Comparison of ENCODE assay signal across 18 mouse cellular contexts in the genomic region with DNA sequence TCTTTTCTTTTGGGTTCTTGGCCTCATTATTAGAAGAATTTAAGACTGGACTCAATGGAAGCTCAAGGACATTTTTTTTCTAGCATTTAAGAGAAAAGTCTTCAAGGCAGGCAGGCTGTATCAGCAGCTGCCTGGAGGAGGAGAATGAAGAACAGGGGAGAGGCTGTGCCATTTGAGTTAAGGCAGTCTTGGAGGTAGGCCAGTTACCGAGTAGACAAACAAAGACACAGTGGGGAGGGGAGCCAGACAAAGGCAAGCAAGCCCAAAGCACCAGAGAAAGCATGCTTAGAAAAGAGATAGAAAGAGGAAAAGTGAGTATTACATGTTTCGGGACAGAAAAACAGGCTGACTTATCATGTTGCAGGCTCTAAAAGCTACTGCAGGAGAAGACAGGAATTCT.
DNase-seq lines count a peak whose midpoint lies in the region; ATAC-seq and TF ChIP-seq lines count a peak whose summit lies in the region.
"Had no signal": no experiment of that assay in that cellular context is flagged by ENCODE, and none has a peak within 500 bp of the region (broad histone marks: within the 10 kb centered on the region; RNA-seq: fewer than 3 reads in every experiment).

No protein-coding gene starts in this region.

- H3K9me3 ChIP-seq in forebrain, embryonic 11.5 days (ENCODE audit: control insufficient read depth, low read length), result no peaks in the 10 kb centered on the region
- H3K9me3 ChIP-seq in forebrain, embryonic 12.5 days, result no peaks in the 10 kb centered on the region
- H3K9me3 ChIP-seq in forebrain, postnatal 0 days (ENCODE audit: low read length), result no peaks in the 10 kb centered on the region
- H3K9me3 ChIP-seq in stomach, postnatal 0 days (ENCODE audit: control insufficient read depth, low read length), result no peaks in the 10 kb centered on the region
- H3K9me3 ChIP-seq: embryonic facial prominence, embryonic 15.5 days had no signal

- TF ChIP-seq CTCF in layer of hippocampus, adult 2 months (conservative IDR thresholded peaks at IDR 0.05), result no peak
- no peak for TF ChIP-seq CTCF in forebrain, postnatal 0 days (IDR thresholded peaks at IDR 0.05; ENCODE audit: low read depth)
- TF ChIP-seq CTCF in stomach, postnatal 0 days (IDR thresholded peaks at IDR 0.05; ENCODE audit: low read depth), result no peak

- H3K4me3 ChIP-seq in forebrain, embryonic 11.5 days (ENCODE audit: low read depth, low read length), result no peak overlapping the region
- H3K4me3 ChIP-seq in forebrain, embryonic 12.5 days (replicated peaks), result no peak overlapping the region
- no peak overlapping the region for H3K4me3 ChIP-seq in layer of hippocampus, adult 2 months
- H3K4me3 ChIP-seq in forebrain, postnatal 0 days (ENCODE audit: low read depth, low read length), result no peak overlapping the region
- no peak overlapping the region for H3K4me3 ChIP-seq in stomach, postnatal 0 days (ENCODE audit: low read depth, low read length)
- H3K4me3 ChIP-seq: embryonic facial prominence, embryonic 15.5 days had no signal

- TF ChIP-seq EP300 in stomach, postnatal 0 days (optimal IDR thresholded peaks at IDR 0.05), result no peak

- H3K9ac ChIP-seq in forebrain, embryonic 11.5 days (ENCODE audit: low read length), result no peak overlapping the region
- H3K9ac ChIP-seq in forebrain, embryonic 12.5 days, result no peak overlapping the region
- H3K9ac ChIP-seq in forebrain, postnatal 0 days, result no peak overlapping the region
- H3K9ac ChIP-seq in stomach, postnatal 0 days (ENCODE audit: low read length), result no peak overlapping the region
- H3K9ac ChIP-seq: embryonic facial prominence, embryonic 15.5 days; liver, postnatal 0 days had no signal

- 0 out of 2 replicates have a peak, but pooled peaks have one; percentile 42 for ATAC-seq in forebrain, embryonic 11.5 days (replicated peaks; ENCODE audit: low FRiP score)
- no peak for ATAC-seq in forebrain, embryonic 12.5 days (ENCODE audit: low FRiP score)
- peak; percentile 56 for ATAC-seq in forebrain, postnatal 0 days
- ATAC-seq in stomach, postnatal 0 days (ENCODE audit: low FRiP score, low TSS enrichment), result no peak
- ATAC-seq: liver, postnatal 0 days had no signal

- no peaks in the 10 kb centered on the region for H3K36me3 ChIP-seq in forebrain, embryonic 11.5 days (ENCODE audit: control insufficient read depth, insufficient read depth, low read length)
- H3K36me3 ChIP-seq in forebrain, embryonic 12.5 days (replicated peaks), result no peaks in the 10 kb centered on the region
- H3K36me3 ChIP-seq in forebrain, postnatal 0 days (ENCODE audit: insufficient read depth), result no peaks in the 10 kb centered on the region
- H3K36me3 ChIP-seq in stomach, postnatal 0 days (ENCODE audit: control insufficient read depth, insufficient read depth, low read length), result no peaks in the 10 kb centered on the region
- H3K36me3 ChIP-seq: embryonic facial prominence, embryonic 15.5 days had no signal

- DNase-seq in forebrain, embryonic 11.5 days (ENCODE audit: low spot score), result no peak
- peak; percentile 43 to 69 for DNase-seq in layer of hippocampus, adult 2 months (ENCODE audit: low spot score in 2 of 2)
- no peak for DNase-seq in layer of hippocampus, postnatal 10 days (ENCODE audit: low spot score in 2 of 2)
- peak; percentile 19 for DNase-seq in Muller cell, postnatal 12 days (ENCODE audit: inconsistent ontology term)
- peak; percentile 39 for DNase-seq in forebrain, postnatal 0 days
- no peak for DNase-seq in stomach, postnatal 0 days (ENCODE audit: low spot score)
- DNase-seq in heart, adult 9 months (ENCODE audit: low spot score in 2 of 2), result no peak
- DNase-seq: adrenal gland, adult 2 months; cerebellum, adult 18-20 months; gastrocnemius, postnatal 10 days; heart, postnatal 4 days; kidney, adult 18-20 months; kidney, postnatal 25 days; liver, postnatal 0 days; lung, postnatal 36 days; spleen, adult 18-20 months had no signal

- WGBS in forebrain, embryonic 11.5 days, result 15% methylated on average over 2 of the region's 2 CpGs
- 12% methylated on average over 2 of the region's 2 CpGs for WGBS in forebrain, embryonic 12.5 days
- 15% methylated on average over 2 of the region's 2 CpGs for WGBS in forebrain, postnatal 0 days
- 38% methylated on average over 2 of the region's 2 CpGs for WGBS in stomach, postnatal 0 days

- no peak overlapping the region for H3K4me2 ChIP-seq in forebrain, embryonic 11.5 days (ENCODE audit: low read depth, low read length, severe bottlenecking)
- H3K4me2 ChIP-seq in forebrain, embryonic 12.5 days, result no peak overlapping the region
- H3K4me2 ChIP-seq in forebrain, postnatal 0 days (ENCODE audit: low read depth), result no peak overlapping the region
- no peak overlapping the region for H3K4me2 ChIP-seq in stomach, postnatal 0 days (replicated peaks; ENCODE audit: low read depth)
- H3K4me2 ChIP-seq: embryonic facial prominence, embryonic 15.5 days had no signal

- no peaks in the 10 kb centered on the region for H3K27me3 ChIP-seq in forebrain, embryonic 11.5 days (ENCODE audit: control insufficient read depth, insufficient read depth, low read length)
- no peaks in the 10 kb centered on the region for H3K27me3 ChIP-seq in forebrain, embryonic 12.5 days
- no peaks in the 10 kb centered on the region for H3K27me3 ChIP-seq in forebrain, postnatal 0 days (ENCODE audit: insufficient read depth, low read length)
- H3K27me3 ChIP-seq in stomach, postnatal 0 days (ENCODE audit: control insufficient read depth, insufficient read depth, low read length), result no peaks in the 10 kb centered on the region
- H3K27me3 ChIP-seq: embryonic facial prominence, embryonic 15.5 days had no signal

- no peaks in the 10 kb centered on the region for H3K4me1 ChIP-seq in forebrain, embryonic 11.5 days (replicated peaks; ENCODE audit: control insufficient read depth, insufficient read depth, low read length)
- H3K4me1 ChIP-seq in forebrain, embryonic 12.5 days, result peaks cover 8% of the 10 kb centered on the region
- H3K4me1 ChIP-seq in forebrain, postnatal 0 days (ENCODE audit: insufficient read depth), result no peaks in the 10 kb centered on the region
- no peaks in the 10 kb centered on the region for H3K4me1 ChIP-seq in stomach, postnatal 0 days (replicated peaks; ENCODE audit: control insufficient read depth, insufficient read depth)
- H3K4me1 ChIP-seq: embryonic facial prominence, embryonic 15.5 days had no signal

- no peak overlapping the region for H3K27ac ChIP-seq in forebrain, embryonic 11.5 days (ENCODE audit: low read depth, low read length)
- no peak overlapping the region for H3K27ac ChIP-seq in forebrain, embryonic 12.5 days
- peak overlapping the region; percentile 83 for H3K27ac ChIP-seq in layer of hippocampus, adult 2 months
- no peak overlapping the region for H3K27ac ChIP-seq in forebrain, postnatal 0 days (ENCODE audit: low read depth, low read length)
- H3K27ac ChIP-seq in stomach, postnatal 0 days (replicated peaks), result no peak overlapping the region
- H3K27ac ChIP-seq: embryonic facial prominence, embryonic 15.5 days had no signal

Comparison
In these comparisons a context has a peak if more than half of its experiments do, and no peak if none do; other contexts are left out.
1. ATAC-seq: peak in forebrain, embryonic 11.5 days (single experiment) and forebrain, postnatal 0 days (single experiment); none in forebrain, embryonic 12.5 days (single experiment) and stomach, postnatal 0 days (single experiment).
2. DNase-seq: peak in layer of hippocampus, adult 2 months (2 of 2), Muller cell, postnatal 12 days (single experiment) and forebrain, postnatal 0 days (single experiment); none in forebrain, embryonic 11.5 days (single experiment), layer of hippocampus, postnatal 10 days (0 of 2), stomach, postnatal 0 days (single experiment) and heart, adult 9 months (0 of 2).